In genomic region chr6:124646394-124646793, GRCm38 (mm10) we compare ENCODE assay signal across 21 mouse cellular contexts. TPM values are rescaled to one million over a fixed set of nuclear protein-coding genes. Genes with fewer than 3 reads are reported as not detected.
DNase-seq lines count a peak whose midpoint lies in the region; ATAC-seq and TF ChIP-seq lines count a peak whose summit lies in the region.
"Had no signal": no experiment of that assay in that cellular context is flagged by ENCODE, and none has a peak within 500 bp of the region (broad histone marks: within the 10 kb centered on the region; RNA-seq: fewer than 3 reads in every experiment).

No protein-coding gene starts in this region.

- peak; percentile 97 for ATAC-seq in liver, embryonic 13.5 days (ENCODE audit: low read depth)
- ATAC-seq: forebrain, embryonic 15.5 days had no signal

- no peak for TF ChIP-seq POLR2A in spleen, adult 2 months (IDR thresholded peaks at IDR 0.05; ENCODE audit: low read depth, low read length)

- no peak for TF ChIP-seq CTCF in spleen, adult 2 months (IDR thresholded peaks at IDR 0.05; ENCODE audit: extremely low read depth, insufficient read depth, insufficient read length, insufficient replicate concordance)

- peak; percentile 55 for DNase-seq in spleen, adult 12 weeks (ENCODE audit: low spot score)
- no peak for DNase-seq in spleen, adult 18-20 months
- DNase-seq in liver, embryonic 13.5 days = peak; percentile 63
- DNase-seq in spleen, adult 2 months (ENCODE audit: low read depth in 1 of 2, low spot score in 2 of 2) = no peak
- DNase-seq in urinary bladder, adult 18-20 months (ENCODE audit: low spot score in 2 of 2) = no peak
- DNase-seq in ovary, postnatal 10 days (ENCODE audit: low spot score) = no peak
- no peak for DNase-seq in adrenal gland, postnatal 4 days (ENCODE audit: low spot score in 2 of 2)
- no peak for DNase-seq in heart, postnatal 4 days
- DNase-seq: adrenal gland, postnatal 14 days; cerebellum, postnatal 14 days; kidney, postnatal 4 days; lung, postnatal 14 days; right cerebral cortex, postnatal 25 days; thymus, postnatal 25 days had no signal

- H3K36me3 ChIP-seq in liver, embryonic 13.5 days = no peaks in the 10 kb centered on the region
- H3K36me3 ChIP-seq in spleen, adult 2 months (ENCODE audit: control insufficient read depth, insufficient read depth, low read length) = no peaks in the 10 kb centered on the region
- H3K36me3 ChIP-seq: forebrain, embryonic 15.5 days; neural tube, embryonic 12.5 days had no signal

- H3K9me3 ChIP-seq in liver, embryonic 13.5 days (replicated peaks) = no peaks in the 10 kb centered on the region
- H3K9me3 ChIP-seq: forebrain, embryonic 15.5 days; neural tube, embryonic 12.5 days had no signal

- H3K4me3 ChIP-seq in liver, embryonic 13.5 days (replicated peaks) = no peak overlapping the region
- no peak overlapping the region for H3K4me3 ChIP-seq in spleen, adult 2 months (ENCODE audit: extremely low read depth, insufficient read depth, insufficient read length)
- H3K4me3 ChIP-seq: forebrain, embryonic 15.5 days; neural tube, embryonic 12.5 days had no signal

- H3K4me1 ChIP-seq in liver, embryonic 13.5 days (replicated peaks) = peaks cover 31% of the 10 kb centered on the region
- no peaks in the 10 kb centered on the region for H3K4me1 ChIP-seq in spleen, adult 2 months (ENCODE audit: control insufficient read depth, insufficient read depth, insufficient read length)
- H3K4me1 ChIP-seq: forebrain, embryonic 15.5 days; neural tube, embryonic 12.5 days had no signal

- peak overlapping the region; percentile 29; the same call in 1 of the 2 replicates for H3K9ac ChIP-seq in liver, embryonic 13.5 days
- H3K9ac ChIP-seq: forebrain, embryonic 15.5 days; neural tube, embryonic 12.5 days had no signal

- H3K27me3 ChIP-seq in liver, embryonic 13.5 days = no peaks in the 10 kb centered on the region
- no peaks in the 10 kb centered on the region for H3K27me3 ChIP-seq in spleen, adult 2 months (ENCODE audit: control insufficient read depth, insufficient read depth, low read length)
- H3K27me3 ChIP-seq: forebrain, embryonic 15.5 days; neural tube, embryonic 12.5 days had no signal

- peak overlapping the region; percentile 38 for H3K4me2 ChIP-seq in liver, embryonic 13.5 days
- H3K4me2 ChIP-seq: forebrain, embryonic 15.5 days; midbrain, embryonic 11.5 days; neural tube, embryonic 12.5 days had no signal

- WGBS in liver, embryonic 13.5 days (ENCODE audit: insufficient replicate concordance) = 28% methylated on average over 1 of the region's 1 CpGs
- whole genome bisulfite sequencing in spleen, adult 2 months = 67% methylated on average over 1 of the region's 1 CpGs

- peak overlapping the region; percentile 89 for H3K27ac ChIP-seq in liver, embryonic 13.5 days
- H3K27ac ChIP-seq in spleen, adult 2 months (ENCODE audit: insufficient read depth, low read length) = peak overlapping the region; percentile 12; the same call in 1 of the 2 replicates
- H3K27ac ChIP-seq: forebrain, embryonic 15.5 days; neural tube, embryonic 12.5 days had no signal

RNA-seq across cellular contexts. Expression of gene C1s2, which starts 10.5 kb away (rescaled TPM):
- not detected in 2 replicates for polyA plus RNA-seq in liver, embryonic 13.5 days (2015; fragmentation: Nextera tagmentation; extraction: Ambion mirVana)
- 0.04 and 0.07 TPM in 2 replicates for polyA plus RNA-seq in spleen, adult 2 months (2012; rRNA removed)
- 1 to 10 TPM; 1.7 to 2.5 TPM for total RNA-seq in adrenal gland, postnatal 4 days (2021)
- under 1 TPM; 0.14 to 0.25 TPM for total RNA-seq in heart, postnatal 4 days (2021)
- total RNA-seq: hematopoietic stem cell, adult 5-6 weeks; monocyte, adult 5-6 weeks had no signal
- polyA plus RNA-seq: heart, embryonic 14.5 days; midbrain, embryonic 11.5 days; stomach, embryonic 16.5 days had no signal

RNA-seq across cellular contexts. Expression of gene Lpcat3, which starts 16.4 kb away (rescaled TPM):
- 68.4 and 73.9 TPM in 2 replicates for polyA plus RNA-seq in liver, embryonic 13.5 days (2015; fragmentation: Nextera tagmentation; extraction: Ambion mirVana)
- polyA plus RNA-seq in spleen, adult 2 months (2012; rRNA removed) = 65.1 and 70.0 TPM in 2 replicates
- 100 to 1,000 TPM in 1 of 2 experiments, 10 to 100 TPM in 1; 99.6 to 105 TPM for total RNA-seq in adrenal gland, postnatal 4 days (2021)
- total RNA-seq in heart, postnatal 4 days (2021) = 10 to 100 TPM; 53.5 to 55.8 TPM

Comparison
In these comparisons a context has a peak if more than half of its experiments do, and no peak if none do; other contexts are left out.
1. DNase-seq: peak in spleen, adult 12 weeks (single experiment) and liver, embryonic 13.5 days (single experiment); none in spleen, adult 18-20 months (0 of 2), spleen, adult 2 months (0 of 2), urinary bladder, adult 18-20 months (0 of 2), ovary, postnatal 10 days (single experiment), adrenal gland, postnatal 4 days (0 of 2) and heart, postnatal 4 days (single experiment).